Mouse (Mus musculus) layer of hippocampus, adult 9-11 months (tissue): ENCODE results near the gene Sumo1.

Experiments
- DNase-seq: peaks from one replicate; pipeline ENCODE4 v3.0.0; 2022

Sumo1 gene

GRCm38 (mm10) chr1:59543911-59544310 is 126.7 kb downstream of the Sumo1 start:
- DNase-seq, result no peak

GRCm38 (mm10) chr1:59542231-59542630 is 128.4 kb downstream of the Sumo1 start:
- DNase-seq, result no peak

GRCm38 (mm10) chr1:59541271-59542020 is 129.2 kb downstream of the Sumo1 start:
- DNase-seq, result no peak

- DNase-seq, result no peak
Measured at GRCm38 (mm10) chr1:59540537-59541148, 130.0 kb downstream of the Sumo1 start.

GRCm38 (mm10) chr1:59538381-59538780 is 132.3 kb downstream of the Sumo1 start:
- no peak for DNase-seq
